Mouse (Mus musculus) bone marrow, adult 2 months (tissue): Measurements from ENCODE around the gene Kcnj16.

Source experiments
- CTCF ChIP-seq: fragments of 200-500 bp; IDR thresholded peaks from 2 replicates; pipeline ENCODE4 v1.5.1; 2011; ENCODE audit warnings: low read length, control low read depth; ENCODE audit not compliant: control insufficient read depth, insufficient read depth
- POLR2A ChIP-seq: fragments of 200-500 bp; IDR thresholded peaks from 2 replicates; pipeline ENCODE4 v1.6.1; 2011; ENCODE audit warnings: low read depth, mild to moderate bottlenecking, control low read depth, low read length, borderline replicate concordance; ENCODE audit not compliant: control insufficient read depth

DNA sequence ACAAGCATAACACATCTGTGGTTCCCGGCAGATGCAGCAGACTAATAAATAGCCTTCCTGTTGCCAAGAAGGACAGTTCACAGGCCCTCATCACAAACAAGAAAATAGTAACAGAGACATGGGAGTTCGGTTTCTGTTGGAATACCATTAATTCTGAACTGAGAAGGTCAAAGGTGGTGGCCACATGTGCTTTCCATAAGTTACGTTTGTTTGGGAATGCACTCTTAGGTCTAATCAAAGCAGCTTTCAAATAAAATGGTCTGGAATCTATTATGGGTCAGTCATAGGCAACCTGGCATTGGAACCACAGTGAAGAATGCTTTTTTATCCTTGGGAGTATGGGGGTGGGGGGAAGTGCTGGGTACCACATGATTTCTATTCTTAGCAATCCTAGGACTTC lies 41.6 kb downstream of the Kcnj16 start:
- TF ChIP-seq CTCF (no peak), POLR2A (no peak)
